Mouse (Mus musculus) heart, adult 2 months (tissue): ENCODE results near the gene Insm1. TPM values are rescaled to one million over a fixed set of nuclear protein-coding genes. Genes with fewer than 3 reads are reported as not detected.

Source experiments
- DNase-seq, 2 experiments: peaks; one replicate each; pipeline ENCODE4 v3.0.0; 2021
- H3K27ac ChIP-seq: fragments of 200-600 bp; 2 replicates; pipeline ENCODE4 v1.8.1; 2022
- H3K27me3 ChIP-seq: fragments of 200-500 bp; 2 replicates; pipeline ENCODE4 v1.6.1; 2012; ENCODE audit warnings: mild to moderate bottlenecking, low read length, inconsistent platforms, mixed read lengths; ENCODE audit not compliant: control insufficient read depth, insufficient read depth
- H3K36me3 ChIP-seq: fragments of 200-500 bp; 2 replicates; pipeline ENCODE4 v1.6.1; 2012; ENCODE audit warnings: low read length, inconsistent platforms; ENCODE audit not compliant: control insufficient read depth, insufficient read depth
- H3K4me1 ChIP-seq: fragments of 200-500 bp; 2 replicates; pipeline ENCODE4 v1.6.1; 2011; ENCODE audit warnings: low read length; ENCODE audit not compliant: control insufficient read depth, insufficient read depth
- H3K4me3 ChIP-seq: fragments of 200-600 bp; 2 replicates; pipeline ENCODE4 v1.8.1; 2022
- H3K79me2 ChIP-seq: fragments of 200-500 bp; replicated peaks from 2 replicates; pipeline ENCODE4 v1.6.1; 2012; ENCODE audit warnings: mild to moderate bottlenecking, inconsistent platforms, low read length, moderate library complexity, mixed read lengths; ENCODE audit not compliant: control insufficient read depth, insufficient read depth
- H3K9ac ChIP-seq: fragments of 200-500 bp; 2 replicates; pipeline ENCODE4 v1.6.1; 2012; ENCODE audit warnings: low read depth, mild to moderate bottlenecking, control low read depth, inconsistent platforms, low read length, mixed read lengths
- CTCF ChIP-seq: fragments of 200-600 bp; IDR thresholded peaks from 2 replicates; pipeline ENCODE4 v1.8.1; 2022; ENCODE audit warnings: antibody characterized with exemption, mild to moderate bottlenecking, moderate library complexity
- EP300 ChIP-seq: fragments of 200-500 bp; IDR thresholded peaks from 2 replicates; pipeline ENCODE4 v1.6.1; 2011; ENCODE audit warnings: low read depth, low read length, control low read depth; ENCODE audit not compliant: insufficient read depth
- POLR2A ChIP-seq: fragments of 200-500 bp; IDR thresholded peaks from 2 replicates; pipeline ENCODE4 v1.6.1; 2011; ENCODE audit warnings: mild to moderate bottlenecking, low read depth, low read length, control low read depth; ENCODE audit not compliant: insufficient read depth
- WGBS: fragments of 180-500 bp; shearing (Covaris S2); methylation state at CpG from one replicate; pipeline ENCODE4 v1.1.7; 2018; 5-methylcytosine and 5-hydroxymethylcytosine counted together
- intact Hi-C: fragments of 180-260 bp; cut with DNase I; formaldehyde crosslinking; loops from one replicate; pipeline ENCODE4 v1.15.1; 2025
- polyA plus RNA-seq: library from polyadenylated mRNA; depleted of rRNA; stranded (reverse); fragments of >200 nt; gene quantifications from 2 replicates; pipeline ENCODE4 v1.2.3, GENCODE M21; 2012
- total RNA-seq, 2 experiments: library from RNA; stranded (reverse); gene quantifications; 2 replicates each; pipeline ENCODE4 v1.2.3; 2021

Insm1 gene
- total and polyA plus RNA-seq, 3 experiments, result not detected

DNA sequence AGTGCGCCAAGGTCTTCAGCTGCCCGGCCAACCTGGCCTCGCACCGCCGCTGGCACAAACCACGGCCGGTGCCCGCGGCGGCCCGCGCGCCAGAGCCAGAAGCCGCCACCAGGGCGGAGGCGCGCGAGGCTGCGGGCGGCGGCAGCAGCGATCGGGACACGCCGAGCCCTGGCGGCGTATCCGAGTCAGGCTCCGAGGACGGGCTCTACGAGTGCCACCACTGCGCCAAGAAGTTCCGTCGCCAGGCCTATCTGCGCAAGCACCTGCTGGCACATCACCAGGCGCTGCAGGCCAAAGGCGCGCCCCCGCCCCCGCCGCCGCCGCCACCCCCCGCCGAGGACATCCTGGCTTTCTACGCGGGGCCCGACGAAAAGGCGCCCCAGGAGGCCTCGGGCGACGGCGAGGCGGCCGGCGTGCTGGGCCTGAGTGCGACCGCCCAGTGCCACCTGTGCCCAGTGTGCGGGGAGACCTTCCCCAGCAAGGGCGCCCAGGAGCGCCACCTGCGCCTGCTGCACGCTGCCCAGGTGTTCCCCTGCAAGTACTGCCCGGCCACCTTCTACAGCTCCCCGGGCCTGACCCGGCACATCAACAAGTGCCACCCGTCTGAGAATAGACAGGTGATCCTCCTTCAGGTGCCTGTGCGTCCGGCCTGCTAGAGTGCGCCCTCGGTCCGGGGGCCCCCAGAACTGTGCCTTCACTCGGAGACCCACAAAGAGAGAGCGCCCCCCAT is 1.6 kb downstream of the Insm1 start:
- WGBS, result 2% methylated on average over 72 of the region's 75 CpGs

DNA sequence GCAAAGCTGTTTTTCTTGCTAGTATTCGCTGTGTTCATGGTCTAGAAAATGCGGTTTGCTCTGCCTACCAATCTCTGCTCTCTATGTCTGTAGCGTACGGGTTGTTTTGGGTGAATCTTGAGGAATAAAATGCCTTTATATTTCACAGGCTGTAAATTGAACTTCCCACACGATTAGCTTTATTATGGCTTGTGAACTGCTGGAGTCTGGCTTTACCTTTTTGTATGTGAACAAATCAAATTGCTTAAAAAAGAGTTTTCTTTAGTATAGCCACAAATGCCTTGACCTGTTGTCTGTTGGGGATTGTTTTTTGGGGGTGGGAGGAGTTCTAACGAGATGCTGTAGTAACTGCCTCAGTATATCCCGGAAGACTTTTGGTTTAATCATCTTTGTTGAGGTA is 2.4 kb downstream of the Insm1 start:
- H3K36me3 ChIP-seq, result no peaks in the 10 kb centered on the region
- H3K9ac ChIP-seq, result no peak overlapping the region
- no peak overlapping the region for H3K27ac ChIP-seq
- H3K4me3 ChIP-seq, result no peak overlapping the region
- H3K79me2 ChIP-seq, result no peaks in the 10 kb centered on the region
- WGBS, result 25% methylated on average over 7 of the region's 7 CpGs
- H3K4me1 ChIP-seq, result peaks cover 2% of the 10 kb centered on the region
- H3K27me3 ChIP-seq, result peaks cover 41% of the 10 kb centered on the region
- TF ChIP-seq EP300 (no peak), POLR2A (no peak), CTCF (no peak)
- no peak for DNase-seq
- intact Hi-C loops, result no loop called here

More for the DNA sequence above, 1.6 kb downstream of the Insm1 start:
- Histone ChIP-seq H3K79me2 (no peaks in the 10 kb centered on the region), H3K4me1 (peaks cover 2% of the 10 kb centered on the region), H3K9ac (no peak overlapping the region), H3K27ac (no peak overlapping the region), H3K27me3 (peaks cover 43% of the 10 kb centered on the region), H3K4me3 (no peak overlapping the region; the same call in 1 of the 2 replicates), H3K36me3 (no peaks in the 10 kb centered on the region)
- intact Hi-C loops, result no loop called here
- peak in 1 of 2 experiments; percentile 10 for DNase-seq
- TF ChIP-seq CTCF (0 out of 2 replicates have a peak, but pooled peaks have one; percentile 6), POLR2A (no peak)

DNA sequence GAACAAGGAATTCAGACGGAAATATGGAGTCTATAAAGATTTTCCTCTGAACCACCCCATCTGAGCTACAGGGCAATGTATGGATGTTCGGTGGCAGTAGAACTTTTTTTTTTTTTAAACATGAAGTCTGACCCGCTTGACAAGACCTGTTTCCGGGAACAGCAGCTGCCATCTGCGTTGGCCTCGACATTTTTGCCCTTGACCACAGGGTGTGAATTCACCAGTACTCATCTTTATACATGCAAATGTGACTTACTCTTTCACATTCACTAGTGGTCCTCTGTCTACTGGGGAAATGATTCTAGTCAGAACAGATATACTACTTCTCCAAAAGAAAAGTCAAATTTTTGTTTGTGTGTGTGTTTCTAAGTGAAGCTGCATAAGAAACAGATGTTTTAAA is 4.1 kb downstream of the Insm1 start:
- Histone ChIP-seq H3K27ac (no peak overlapping the region), H3K79me2 (no peaks in the 10 kb centered on the region), H3K36me3 (no peaks in the 10 kb centered on the region), H3K4me1 (no peaks in the 10 kb centered on the region), H3K4me3 (no peak overlapping the region), H3K9ac (no peak overlapping the region), H3K27me3 (peaks cover 34% of the 10 kb centered on the region)
- 18% methylated on average over 6 of the region's 6 CpGs for WGBS
- no peak for DNase-seq
- intact Hi-C loops, result no loop called here
- TF ChIP-seq POLR2A (no peak), EP300 (no peak), CTCF (no peak)

DNA sequence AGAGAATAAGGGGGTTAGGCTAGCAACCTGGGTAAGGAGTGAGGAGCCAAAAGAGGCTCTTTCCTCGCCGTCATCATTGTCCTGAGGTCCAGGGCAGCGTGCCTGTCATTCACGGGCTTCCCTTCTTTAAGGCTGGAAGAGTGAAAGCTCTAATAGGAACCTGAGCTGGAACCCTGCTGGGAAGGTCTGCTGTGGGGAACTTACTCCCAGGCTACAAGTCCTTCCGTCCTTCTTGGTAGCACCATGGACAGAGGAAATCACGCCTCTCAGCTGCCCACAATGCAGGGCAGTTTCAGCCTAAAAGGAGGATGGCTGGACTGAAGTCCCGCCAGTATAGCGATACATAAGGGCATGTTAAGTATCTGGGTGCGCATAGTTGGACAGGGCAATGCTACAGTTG is 4.8 kb downstream of the Insm1 start:
- no peaks in the 10 kb centered on the region for H3K36me3 ChIP-seq
- H3K27me3 ChIP-seq, result peaks cover 28% of the 10 kb centered on the region
- 5% methylated on average over 9 of the region's 9 CpGs for WGBS
- TF ChIP-seq POLR2A (no peak), EP300 (no peak), CTCF (no peak)
- no peaks in the 10 kb centered on the region for H3K79me2 ChIP-seq
- H3K4me3 ChIP-seq, result no peak overlapping the region
- H3K4me1 ChIP-seq, result no peaks in the 10 kb centered on the region
- peak in 1 of 2 experiments; percentile 10 for DNase-seq
- H3K27ac ChIP-seq, result no peak overlapping the region
- H3K9ac ChIP-seq, result no peak overlapping the region
- intact Hi-C loops, result no loop called here

DNA sequence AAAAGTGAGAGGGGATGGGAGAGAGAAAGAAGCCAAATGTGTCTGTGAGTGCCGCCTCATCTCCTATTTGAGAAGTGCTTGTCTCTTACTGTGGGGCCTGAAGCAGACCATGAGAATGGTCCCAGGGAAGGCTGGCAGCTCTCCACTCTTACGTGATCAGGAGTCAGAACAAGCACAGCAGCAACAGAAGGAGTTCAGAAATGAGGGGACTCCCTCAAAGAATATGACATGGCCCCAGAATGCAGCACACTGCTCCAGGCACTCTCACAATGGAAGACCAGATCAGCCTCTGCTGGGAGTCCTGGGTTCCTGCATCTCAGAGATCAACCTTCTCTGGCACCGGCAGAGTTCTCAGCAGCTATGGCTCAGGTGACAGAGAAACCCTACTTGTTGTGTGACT is 5.9 kb downstream of the Insm1 start:
- no peak overlapping the region for H3K27ac ChIP-seq
- 63% methylated on average over 3 of the region's 3 CpGs for WGBS
- intact Hi-C loops, result no loop called here
- TF ChIP-seq CTCF, result no peak
- no peak for TF ChIP-seq POLR2A
- TF ChIP-seq EP300, result no peak
- H3K36me3 ChIP-seq, result no peaks in the 10 kb centered on the region
- no peak for DNase-seq
- peaks cover 20% of the 10 kb centered on the region for H3K27me3 ChIP-seq
- H3K4me1 ChIP-seq, result no peaks in the 10 kb centered on the region
- no peaks in the 10 kb centered on the region for H3K79me2 ChIP-seq
- no peak overlapping the region for H3K9ac ChIP-seq
- H3K4me3 ChIP-seq, result no peak overlapping the region

DNA sequence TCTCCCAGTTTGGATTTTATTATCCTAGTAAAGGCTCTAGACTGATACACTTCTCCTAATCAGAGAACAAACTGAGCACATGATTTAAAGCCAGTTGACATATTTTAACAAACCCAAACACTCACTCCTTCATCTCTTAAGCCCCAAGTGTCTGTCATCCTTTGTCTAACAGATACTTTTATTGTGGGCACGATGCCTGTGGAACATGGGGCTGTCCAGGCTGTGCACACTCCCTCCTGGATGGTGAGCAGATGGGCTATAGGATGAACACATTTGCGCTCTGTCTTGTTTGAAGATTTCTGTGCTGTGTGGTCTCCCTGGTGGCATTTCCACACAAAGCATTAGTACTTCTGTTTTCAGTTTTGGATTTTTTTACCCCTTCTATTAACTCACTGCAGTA is 6.7 kb downstream of the Insm1 start:
- Histone ChIP-seq H3K4me3 (no peak overlapping the region), H3K27me3 (peaks cover 12% of the 10 kb centered on the region), H3K36me3 (no peaks in the 10 kb centered on the region), H3K27ac (no peak overlapping the region), H3K9ac (no peak overlapping the region), H3K79me2 (no peaks in the 10 kb centered on the region), H3K4me1 (no peaks in the 10 kb centered on the region)
- intact Hi-C loops, result no loop called here
- TF ChIP-seq EP300 (no peak), POLR2A (no peak)
- no peak for DNase-seq
- 66% methylated on average over 2 of the region's 2 CpGs for WGBS
